Mouse (Mus musculus) adrenal gland, postnatal 25 days (tissue): ENCODE results near the gene Ednra. TPM values are rescaled to one million over a fixed set of nuclear protein-coding genes. Genes with fewer than 3 reads are reported as not detected.

ENCODE experiments used
- DNase-seq: peaks from one replicate; pipeline ENCODE4 v3.0.0; 2021; ENCODE audit warnings: mixed read lengths
- long read RNA-seq: library from polyadenylated mRNA; stranded (forward); transcript quantifications from one replicate; pipeline ENCODE4 v2.0.0, GENCODE M21; 2021
- total RNA-seq: library from RNA; stranded (reverse); gene quantifications from 2 replicates; pipeline ENCODE4 v1.2.3, GENCODE M21; 2021

Ednra gene
- 21.0 and 24.3 TPM in 2 replicates for total RNA-seq
- long read RNA-seq, partial matches to known transcripts = 3 of 11 reads
- long read RNA-seq, other reads (novel, unspliced or antisense) = 5 of 11 reads

DNA sequence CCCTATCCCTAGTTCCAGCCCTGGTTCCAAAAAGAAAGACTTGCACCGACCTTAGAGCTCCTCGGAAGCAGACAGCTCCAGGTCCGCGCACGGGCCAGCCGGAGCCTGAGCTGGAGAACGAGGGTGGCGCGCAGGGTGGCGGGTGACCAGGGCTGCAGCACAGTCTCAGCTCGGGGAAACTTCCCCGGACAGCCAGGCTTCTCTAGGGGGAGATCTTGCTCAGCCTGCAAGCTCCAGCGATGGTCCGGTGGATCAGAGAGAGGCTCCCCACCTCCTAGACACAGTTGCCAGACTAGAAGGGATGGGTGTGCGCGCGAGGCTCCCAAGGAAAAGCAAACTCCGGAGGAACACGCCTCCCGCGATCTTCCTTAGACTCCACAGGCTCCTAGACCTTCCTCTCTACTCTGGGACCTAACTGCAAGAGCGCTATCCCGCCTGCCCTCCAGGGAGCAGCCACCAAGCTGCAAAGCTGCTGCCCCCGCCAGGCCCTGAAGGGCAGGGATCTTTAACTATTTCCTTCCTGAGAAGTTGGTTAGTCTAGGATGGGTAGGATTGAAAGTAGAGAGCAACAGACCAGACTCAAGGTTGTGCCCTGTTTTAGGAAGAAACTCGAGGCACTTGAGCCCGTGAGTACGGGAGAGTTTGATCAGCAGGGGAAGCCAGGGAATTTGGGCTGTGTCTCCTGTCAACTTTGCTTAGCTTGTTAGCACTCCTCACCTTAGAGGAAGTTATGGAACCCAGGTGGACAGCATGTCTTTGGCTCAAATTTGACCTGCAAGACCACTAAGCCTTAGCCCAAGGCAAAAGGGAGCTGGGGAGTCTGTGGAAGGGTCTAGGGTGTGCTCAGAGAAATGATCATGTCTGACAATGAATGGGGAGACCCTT lies at the start of gene Ednra:
Gene Ednra, minus strand, starts transcription at position 419 of the 885 bp plus-strand sequence.
- DNase-seq = peak; percentile 74

DNA sequence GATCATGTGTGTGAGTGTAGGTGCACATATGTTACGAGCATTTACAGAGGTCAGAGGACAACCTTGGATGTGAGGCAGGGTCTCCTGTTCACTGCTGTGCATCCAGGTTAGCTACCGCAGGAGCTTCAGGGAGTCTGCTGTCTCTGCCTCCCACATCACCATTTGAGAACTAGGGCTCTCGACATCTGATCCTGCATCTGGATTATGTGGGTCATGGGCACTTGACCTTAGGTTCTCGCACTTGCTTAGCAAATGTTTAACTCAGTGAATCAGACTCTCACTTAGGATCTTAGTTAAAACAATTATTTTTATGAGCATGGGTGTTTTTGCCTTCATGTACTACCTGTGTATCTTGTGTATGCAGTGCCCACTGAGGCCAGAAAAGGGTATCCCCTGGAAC lies 49.6 kb upstream of the Ednra start:
- no peak for DNase-seq

DNA sequence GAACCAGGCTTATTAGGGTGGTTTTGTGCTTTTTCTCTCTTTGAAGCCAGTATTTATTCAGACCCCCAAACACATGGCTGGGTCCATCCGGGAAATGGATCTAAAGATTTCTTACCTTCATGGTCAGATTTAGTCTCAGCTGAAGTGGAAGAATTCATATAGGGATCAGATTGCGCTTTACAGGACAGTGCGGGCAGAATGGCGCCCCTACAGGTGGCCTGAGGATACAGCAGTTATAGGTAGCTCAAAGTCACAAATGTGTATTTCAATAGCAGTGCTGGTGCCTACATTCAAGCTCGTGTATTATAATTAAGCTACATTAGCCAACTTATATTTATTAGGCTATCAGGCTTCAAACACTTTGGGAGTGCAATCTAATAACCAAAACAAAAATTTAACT lies 49.0 kb upstream of the Ednra start:
- no peak for DNase-seq

DNA sequence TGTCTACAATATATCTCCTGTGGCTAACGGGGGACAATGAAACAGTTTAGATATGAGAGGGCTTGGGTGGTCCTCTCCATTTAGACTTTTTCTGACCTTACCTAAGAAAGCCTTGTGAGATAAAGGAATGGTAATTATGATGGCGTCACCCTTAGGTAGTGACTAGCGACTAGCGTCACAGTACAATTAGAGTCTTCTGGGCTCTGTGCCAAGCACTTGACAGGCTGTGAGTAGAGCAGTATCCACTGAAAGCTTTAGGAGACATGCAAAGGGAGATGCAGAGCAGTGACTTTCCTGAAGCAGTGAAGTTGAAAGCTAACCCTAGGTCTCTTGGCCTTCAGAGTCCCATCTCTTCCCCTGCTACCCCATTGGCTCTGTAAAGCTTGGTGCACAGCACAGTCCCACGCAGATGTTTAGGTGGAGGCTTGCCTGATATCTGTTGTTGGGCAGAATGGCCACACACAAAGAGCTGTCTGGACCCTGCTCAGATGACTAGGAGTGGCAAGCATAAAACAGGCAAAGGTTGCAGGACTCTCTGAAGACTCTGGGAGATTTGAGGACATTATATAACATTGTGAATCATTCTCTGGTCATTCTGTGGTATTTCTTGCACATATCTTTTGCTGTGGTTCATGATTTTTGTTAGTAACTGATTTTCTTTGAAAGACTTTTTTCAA lies 48.1 kb upstream of the Ednra start:
- DNase-seq = peak; percentile 24

DNA sequence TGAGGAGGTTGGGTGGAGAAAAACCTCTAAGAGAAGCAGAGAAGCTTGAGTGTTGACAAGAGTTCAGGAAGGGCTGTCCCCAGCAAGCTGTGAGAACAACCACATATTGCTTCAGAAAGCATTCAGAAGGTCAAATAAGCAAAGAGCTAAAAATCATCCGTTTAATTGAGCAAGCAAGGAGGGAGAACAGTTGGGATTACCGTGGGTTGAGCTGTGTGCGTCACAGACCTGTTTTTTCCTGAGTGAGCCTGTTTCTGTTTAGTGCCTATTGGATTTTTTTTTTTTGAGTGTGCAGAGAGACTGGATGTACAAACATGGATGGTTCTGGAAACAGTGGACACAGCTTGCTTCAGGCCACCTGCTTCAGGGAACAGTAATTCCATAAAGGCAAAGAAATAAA lies 46.7 kb upstream of the Ednra start:
- DNase-seq = no peak

DNA sequence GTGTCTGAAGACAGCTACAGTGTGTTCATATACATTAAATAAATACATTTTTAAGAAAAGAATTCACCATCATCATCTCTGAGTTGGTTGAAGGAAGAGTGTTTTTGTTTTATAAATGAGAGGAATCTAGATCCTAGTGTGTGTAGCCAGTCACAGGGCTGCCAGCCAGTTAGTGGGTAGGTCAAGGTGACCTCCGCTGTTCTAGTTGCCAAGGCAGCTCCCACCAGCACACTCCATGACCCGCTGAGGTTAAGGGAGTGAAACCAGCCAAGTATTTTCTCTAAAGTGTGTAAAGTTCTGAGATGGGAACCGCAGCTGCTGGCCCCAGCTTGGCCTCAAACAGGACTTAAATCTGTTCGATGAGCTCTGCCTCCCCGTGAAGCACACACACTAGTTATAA lies 44.7 kb upstream of the Ednra start:
- peak; percentile 25 for DNase-seq

DNA sequence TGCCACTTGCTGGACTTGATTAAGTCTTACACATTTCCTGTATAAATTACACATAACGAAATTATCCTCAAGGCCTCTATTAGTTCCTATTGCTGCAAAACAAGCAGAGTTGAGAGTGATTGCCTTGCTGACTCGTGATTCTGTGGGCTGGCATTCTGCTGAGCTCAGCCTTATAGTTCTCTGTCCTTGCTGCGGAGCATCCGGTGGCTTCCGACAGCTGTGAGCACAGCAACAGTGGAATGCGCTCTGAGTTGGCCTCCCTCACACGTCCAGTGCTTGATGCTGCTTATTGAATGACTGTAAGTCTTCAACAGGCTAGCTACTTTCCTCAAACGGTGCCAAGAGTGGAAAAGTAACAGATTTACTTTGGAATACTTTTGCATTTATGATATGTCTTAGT lies 40.0 kb upstream of the Ednra start:
- DNase-seq = no peak

DNA sequence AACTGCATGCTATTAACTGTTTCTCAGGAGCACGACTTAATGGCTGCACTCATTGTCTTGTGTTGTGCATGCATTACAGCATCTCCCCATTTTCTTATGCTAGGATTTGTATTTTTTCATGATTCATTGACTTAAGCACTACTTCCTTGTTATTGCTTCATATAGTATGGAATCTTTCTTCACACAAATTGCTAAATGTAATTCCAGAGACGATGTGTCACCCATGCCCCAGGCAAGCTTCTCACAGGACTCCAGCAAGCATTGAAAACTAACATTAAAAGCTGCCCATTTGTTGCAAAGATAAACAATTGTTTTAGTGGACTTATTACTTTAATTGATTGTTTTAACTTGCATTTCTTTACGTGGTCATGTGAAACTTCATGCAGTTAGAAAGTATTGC lies 38.7 kb upstream of the Ednra start:
- DNase-seq = no peak

DNA sequence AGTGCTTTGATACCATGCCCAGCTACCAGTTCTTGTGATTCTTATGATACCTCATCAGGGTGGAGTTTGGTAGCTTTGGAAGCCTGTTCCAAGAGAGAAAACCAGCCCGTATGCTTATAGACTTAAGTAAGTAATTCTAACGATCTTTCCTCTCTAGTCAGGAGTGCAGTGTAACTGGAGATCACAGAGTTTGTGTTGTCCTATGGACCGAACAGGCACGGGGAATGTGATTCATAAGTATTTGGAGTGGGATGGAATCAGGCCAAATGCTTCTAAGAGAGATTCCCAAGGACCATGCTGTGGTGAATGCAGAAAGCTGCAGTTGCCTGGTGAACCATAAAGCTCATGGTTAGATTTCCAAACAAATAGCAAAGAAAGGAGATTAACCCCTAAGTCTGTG lies 31.2 kb upstream of the Ednra start:
- DNase-seq = no peak

DNA sequence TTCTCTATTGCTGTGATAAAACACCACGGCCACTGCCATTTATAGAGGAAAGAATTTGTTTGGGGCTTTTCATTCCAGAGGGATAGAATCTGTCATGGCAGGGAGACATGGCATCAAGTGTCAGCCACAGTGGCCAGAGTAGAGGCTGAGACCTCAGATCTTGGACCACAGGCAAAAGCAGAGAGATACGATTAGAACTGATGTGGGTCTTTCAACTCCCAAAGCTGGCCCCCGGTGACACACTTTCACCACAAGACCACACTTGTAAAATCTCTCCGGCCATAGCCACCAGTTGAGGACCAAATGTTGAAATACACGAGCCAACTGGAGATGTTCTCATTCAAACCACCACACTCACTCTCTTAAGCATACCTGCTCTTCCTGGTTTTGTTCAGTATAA lies 29.5 kb upstream of the Ednra start:
- DNase-seq = no peak

DNA sequence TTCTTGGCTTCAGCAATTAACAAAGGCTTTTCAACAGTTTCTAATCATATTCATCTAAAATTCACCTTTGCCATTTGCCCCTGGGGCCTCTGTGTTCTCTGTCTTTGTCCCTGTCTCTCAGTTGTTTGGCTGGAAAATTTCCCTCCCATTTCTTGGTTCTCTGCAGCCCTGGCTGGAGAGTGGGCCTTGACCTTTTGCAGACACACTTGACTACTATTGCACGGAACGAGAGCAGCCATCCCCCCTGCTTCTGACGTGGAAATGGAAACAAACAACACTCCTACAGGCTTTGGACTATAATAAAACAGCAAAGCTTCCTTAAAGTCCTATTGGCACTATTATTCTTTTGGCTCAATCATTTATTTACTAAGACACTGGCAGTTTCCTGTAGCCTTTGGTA lies 27.8 kb upstream of the Ednra start:
- peak; percentile 10 for DNase-seq

DNA sequence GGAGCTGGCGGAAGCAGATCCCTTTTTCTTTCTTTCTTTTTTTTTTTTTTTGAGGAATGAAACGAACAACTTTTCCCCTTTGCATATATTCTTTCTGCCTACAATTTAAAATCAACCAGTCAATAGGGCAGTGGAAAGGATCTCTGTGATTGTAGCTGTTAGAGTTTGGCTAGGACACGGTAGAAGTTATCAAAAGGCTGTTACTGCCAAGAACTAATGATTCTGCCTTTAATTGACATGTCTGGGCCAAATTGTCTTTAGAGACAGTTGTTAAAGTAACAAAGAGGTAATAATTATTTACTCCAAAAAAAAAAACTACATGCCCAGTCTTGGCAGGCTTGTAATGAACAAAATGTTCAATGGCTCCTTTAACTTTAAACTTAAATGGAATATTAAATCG lies 26.1 kb upstream of the Ednra start:
- no peak for DNase-seq

DNA sequence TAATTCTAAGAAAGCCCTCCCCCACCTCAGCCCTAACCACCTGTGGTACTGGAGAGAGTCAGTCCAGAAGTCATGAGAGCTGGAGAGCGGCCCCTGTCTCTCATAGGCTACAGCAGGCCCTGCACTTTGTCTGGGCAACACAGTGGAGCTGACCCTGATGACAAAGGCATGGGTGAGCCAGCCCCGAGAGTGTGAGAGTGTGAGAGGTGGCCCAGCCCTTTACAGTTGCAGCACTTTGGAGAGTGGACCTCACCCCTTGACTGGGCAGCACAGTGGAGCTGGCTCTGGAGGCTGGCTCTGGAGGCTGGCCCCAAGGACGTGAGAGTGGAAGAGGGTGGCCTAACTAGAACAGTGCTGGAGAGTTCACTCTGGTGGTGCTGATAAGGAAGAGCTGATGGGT lies 20.2 kb upstream of the Ednra start:
- DNase-seq = no peak

DNA sequence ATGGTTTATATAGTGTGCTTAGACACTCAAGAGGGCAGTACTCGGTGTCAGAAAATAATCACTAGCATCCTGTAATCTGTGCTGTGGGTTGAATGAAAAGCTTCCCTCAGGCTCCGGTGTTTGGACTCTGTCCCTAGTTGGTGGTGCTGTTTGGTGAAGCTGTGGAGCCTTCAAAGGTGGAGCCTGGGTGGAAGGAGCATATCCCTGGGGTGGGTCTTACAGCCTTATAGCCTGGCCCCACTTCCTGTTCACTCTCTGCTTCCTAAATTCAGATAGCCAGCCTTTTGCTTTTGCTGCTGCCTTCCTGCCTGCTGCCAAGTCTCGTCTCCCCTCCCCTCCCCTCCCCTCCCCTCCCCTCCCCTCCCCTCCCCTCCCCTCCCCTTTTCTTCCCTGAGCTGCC lies 18.1 kb upstream of the Ednra start:
- no peak for DNase-seq

DNA sequence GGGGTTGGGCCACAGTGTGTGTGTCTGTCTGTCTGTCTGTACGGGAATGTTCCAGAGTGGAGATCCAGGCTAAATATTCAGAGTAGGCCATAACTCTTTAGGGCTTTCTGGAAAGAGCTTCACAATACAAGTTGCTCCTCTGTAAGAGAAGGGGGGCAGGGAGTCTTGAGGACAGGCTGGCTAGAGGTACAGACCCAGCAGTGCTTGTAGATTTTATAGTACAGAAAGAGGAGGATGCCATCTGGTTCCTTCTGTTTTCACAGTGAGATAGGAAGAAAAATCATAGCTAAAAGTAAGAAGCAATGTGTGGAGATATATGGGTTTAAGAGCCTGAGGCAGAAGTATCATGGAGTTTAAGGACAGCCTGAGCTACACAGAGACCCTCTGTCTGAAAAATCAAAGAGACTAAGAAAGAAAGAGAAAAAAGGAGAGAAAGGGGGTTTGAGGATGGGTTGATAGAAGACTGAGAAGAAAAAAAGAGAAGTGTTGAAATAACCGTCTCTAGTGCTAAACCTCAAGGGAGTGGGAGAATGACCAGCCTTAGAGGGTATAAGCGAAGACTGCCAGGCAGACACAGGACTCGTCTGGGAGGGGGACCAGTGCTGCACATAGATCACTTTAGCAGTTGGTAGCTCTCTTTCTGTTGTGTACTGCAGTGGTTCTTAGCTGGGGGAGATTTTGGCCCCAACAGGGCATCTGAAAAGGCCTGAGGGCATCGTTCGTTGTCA lies 16.9 kb upstream of the Ednra start:
- no peak for DNase-seq

DNA sequence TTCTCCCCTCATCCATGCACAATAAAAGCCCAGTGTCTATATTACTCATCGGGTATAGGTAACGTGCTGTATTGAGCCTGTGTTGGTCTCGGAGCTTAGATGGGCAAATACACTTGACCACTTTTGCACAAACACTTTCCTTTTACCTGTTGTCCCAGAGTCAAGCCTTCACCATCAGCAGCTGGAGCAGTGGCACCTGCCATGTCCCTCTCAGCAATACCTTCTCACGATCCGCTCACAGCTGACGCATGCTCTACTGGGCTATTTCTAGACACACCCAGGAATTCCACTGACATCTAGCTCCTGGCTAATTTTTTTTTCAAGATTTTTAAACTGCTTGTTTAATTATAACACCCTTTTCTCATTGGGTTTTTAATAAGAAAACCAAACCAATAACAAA lies 14.2 kb upstream of the Ednra start:
- no peak for DNase-seq

DNA sequence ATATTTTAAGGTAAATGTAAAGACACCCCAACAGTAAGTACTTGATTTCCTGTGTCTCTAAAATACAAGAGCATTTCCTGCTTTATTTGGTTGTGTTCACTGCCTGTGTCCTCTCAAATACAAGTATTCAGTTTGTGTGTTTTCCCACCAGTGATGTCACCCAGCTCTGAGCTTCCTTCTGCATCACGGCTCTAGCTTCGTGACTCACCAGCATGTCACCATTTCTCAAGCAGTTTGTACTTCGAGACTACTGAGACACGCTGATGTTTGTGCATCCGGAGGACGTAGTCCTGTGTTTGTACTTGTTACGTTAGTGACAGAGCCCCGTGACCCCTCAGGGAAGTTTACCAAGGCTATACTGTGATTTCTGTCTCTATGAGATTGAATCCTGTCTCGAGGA lies 13.1 kb upstream of the Ednra start:
- peak; percentile 34 for DNase-seq

DNA sequence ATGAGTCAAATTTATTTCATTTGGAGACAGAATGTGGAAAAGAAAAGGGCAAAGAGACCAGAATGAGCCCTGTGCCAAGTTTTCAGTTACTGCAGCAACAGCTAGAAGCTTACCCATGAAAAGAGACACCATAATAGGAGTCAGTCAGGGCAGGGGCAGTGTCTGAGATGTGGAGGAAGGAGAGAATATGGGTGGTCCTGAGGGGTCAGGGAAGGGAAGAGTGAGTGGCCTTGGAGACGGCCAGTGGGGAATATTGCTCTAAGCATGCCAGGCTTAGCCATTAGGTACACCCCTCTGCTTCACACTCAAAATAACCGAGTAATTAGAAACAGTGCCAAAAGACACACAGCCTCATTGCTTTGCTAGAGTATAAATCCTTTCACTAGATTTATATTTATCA lies 9.5 kb upstream of the Ednra start:
- DNase-seq = no peak

DNA sequence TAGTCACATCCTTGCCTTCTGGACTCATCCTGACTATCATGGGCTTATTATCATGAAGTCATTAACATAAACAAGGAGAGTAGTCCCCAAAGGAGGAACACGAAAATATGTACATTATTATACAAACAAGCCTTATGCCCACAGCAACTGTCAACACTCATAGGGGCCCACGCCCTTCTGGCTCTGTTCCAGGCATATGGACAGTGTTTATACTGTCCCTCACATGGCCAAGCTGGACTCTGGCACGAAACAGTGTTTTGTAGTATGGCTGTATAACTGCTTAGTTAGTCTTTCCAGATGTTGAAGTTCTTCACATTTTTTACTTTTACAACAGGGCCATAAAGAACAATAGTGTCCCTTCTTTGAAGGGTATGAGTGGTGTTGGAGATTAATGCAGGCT lies 8.7 kb upstream of the Ednra start:
- no peak for DNase-seq

DNA sequence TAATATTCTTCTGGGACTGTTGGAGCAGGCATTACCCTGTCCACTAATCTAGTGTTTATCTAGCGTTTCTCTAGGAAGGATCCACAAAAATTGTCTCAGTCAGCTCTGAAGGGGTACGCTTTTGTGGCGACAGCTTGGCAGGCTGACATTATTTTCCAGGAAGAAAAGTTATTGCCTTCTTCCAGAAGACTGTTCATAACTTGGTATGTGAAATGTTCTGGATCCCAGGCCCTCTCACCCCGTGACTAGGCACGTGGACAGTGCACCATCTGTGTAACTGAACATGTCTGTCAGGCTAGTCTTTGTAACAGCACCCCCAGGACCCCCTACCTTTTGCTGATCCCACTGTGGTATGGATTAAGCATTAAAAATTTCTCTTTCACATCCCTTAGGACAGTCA lies 1.1 kb upstream of the Ednra start:
- no peak for DNase-seq

DNA sequence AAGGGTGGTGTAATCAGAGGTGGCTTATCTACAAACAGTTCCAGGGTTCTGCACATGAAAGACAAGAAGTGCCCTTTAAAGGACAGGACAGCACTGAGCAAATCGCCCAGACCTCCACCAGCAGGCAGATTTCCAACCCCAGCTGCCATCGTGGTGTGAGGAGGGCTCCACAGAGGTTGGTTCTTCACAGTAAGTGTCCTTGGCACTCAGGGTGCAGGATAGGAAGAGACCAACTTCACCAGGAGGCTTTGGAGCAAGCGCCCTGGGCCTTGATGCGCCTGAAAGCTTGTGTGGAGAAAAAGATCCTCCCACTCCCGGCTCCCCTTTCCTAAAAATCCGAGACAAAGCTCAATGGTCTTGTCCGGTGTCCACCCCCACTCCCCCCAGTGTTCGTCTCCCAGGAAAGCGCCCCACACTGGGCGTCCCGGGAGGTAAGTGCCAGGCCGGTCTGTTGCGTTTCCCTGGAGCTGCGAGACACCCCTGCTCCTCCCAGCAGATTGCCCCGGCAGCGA lies 674 bp downstream of the Ednra start:
- no peak for DNase-seq

DNA sequence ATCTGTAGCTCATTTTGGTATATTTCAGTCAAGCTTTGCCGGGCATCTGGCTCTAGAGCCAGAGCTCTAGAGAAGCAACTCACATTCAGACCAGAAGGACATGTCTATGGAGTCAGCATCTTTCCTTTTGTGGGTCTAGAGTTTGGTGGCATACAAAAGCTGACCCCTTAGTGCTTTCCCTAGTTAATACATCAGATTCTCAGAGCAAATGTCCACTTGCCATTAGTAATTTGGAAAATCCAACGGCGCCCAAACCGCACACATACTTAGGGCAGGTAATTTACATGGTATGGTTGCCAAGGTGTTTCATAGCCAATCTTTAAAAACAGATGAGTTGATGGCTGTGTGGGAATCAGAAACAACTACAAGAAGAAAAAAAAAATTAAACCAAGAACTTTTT lies 1.2 kb downstream of the Ednra start:
- DNase-seq = no peak

DNA sequence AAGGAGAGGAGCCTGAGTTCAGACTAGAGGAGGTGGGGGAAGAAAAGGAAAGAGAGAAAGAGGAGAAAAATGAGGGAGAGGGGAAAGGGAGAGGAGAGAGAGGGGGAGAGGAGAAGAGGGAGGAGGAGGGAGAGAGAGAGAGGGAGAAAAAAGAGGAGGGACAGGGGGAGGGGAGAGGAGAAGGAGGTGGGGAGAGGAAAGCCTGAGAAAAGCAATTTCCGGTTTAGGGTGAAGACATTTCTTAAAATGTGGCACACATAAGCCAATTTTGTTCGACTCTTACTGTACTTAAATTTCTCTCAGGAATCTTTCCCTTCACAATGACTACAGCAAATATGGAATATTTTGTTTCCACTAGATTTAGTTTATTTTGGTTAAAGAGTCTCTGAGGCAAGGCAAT lies 5.3 kb downstream of the Ednra start:
- DNase-seq = no peak
